In the genomic region with DNA sequence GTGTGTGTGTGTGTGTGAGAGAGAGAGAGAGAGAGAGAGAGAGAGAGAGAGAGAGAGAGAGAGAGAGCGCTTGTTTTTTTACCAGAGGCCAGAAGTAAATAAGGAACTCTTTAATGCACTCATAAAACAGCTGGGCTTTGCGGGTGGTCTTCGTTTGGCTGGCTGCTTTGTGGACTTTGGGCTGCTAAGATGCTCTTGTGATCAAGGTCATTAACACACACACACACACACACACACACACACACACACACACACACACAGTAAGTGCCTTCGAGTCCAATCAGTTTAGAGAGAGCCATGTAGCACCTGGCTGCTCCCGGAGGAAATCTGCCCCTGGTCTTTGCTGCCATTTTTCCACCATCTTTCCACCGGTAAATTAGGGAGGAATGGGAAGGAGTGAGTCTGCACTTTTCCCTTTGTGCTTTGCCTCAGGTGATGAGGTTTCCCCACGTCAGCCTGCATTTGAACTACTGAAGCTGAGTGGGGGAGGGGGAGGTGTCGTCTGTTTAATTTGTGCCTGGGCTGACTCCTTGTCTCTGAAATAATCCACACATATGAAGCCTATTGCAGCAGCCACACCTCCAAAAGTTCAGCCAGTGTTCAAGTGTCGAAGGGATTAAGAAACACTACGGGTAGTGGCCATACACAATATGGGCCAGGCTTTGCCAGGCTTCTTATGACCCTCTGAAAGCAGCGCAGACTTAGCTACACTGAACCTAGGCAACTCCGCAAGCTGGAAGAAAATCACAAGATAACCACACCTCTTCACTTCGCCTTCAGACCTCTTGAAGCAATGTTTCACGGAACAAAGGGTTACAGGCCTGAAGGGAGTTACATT, we compare ENCODE assay signal across 12 mouse cellular contexts. TPM values are rescaled to one million over a fixed set of nuclear protein-coding genes. Genes with fewer than 3 reads are reported as not detected.
DNase-seq lines count a peak whose midpoint lies in the region; ATAC-seq lines count a peak whose summit lies in the region.
"Had no signal": no experiment of that assay in that cellular context is flagged by ENCODE, and none has a peak within 500 bp of the region (broad histone marks: within the 10 kb centered on the region; RNA-seq: fewer than 3 reads in every experiment).

No protein-coding gene starts in this region.

- peak overlapping the region; percentile 59 for H3K27ac ChIP-seq in limb, embryonic 10.5 days
- H3K27ac ChIP-seq in neural tube, embryonic 15.5 days (replicated peaks), result no peak overlapping the region
- H3K27ac ChIP-seq: liver, embryonic 13.5 days had no signal

- no peak overlapping the region for H3K4me2 ChIP-seq in neural tube, embryonic 15.5 days
- H3K4me2 ChIP-seq: liver, embryonic 13.5 days had no signal

- 60% methylated on average over 11 of the region's 14 CpGs for WGBS in limb, embryonic 10.5 days
- 56% methylated on average over 14 of the region's 14 CpGs for WGBS in neural tube, embryonic 15.5 days

- no peaks in the 10 kb centered on the region for H3K27me3 ChIP-seq in limb, embryonic 10.5 days (ENCODE audit: low read depth, poor library complexity, severe bottlenecking)
- H3K27me3 ChIP-seq in neural tube, embryonic 15.5 days (replicated peaks), result no peaks in the 10 kb centered on the region
- H3K27me3 ChIP-seq: liver, embryonic 13.5 days; Patski had no signal

- ATAC-seq in neural tube, embryonic 15.5 days (ENCODE audit: low FRiP score), result peak; percentile 43; the same call in 1 of the 2 replicates
- no peak for ATAC-seq in cerebellum, adult (ENCODE audit: insufficient number of reproducible peaks, low FRiP score, low TSS enrichment)
- ATAC-seq: Patski had no signal

- H3K9ac ChIP-seq in neural tube, embryonic 15.5 days (replicated peaks), result no peak overlapping the region
- H3K9ac ChIP-seq: liver, embryonic 13.5 days had no signal

- no peaks in the 10 kb centered on the region for H3K36me3 ChIP-seq in limb, embryonic 10.5 days
- H3K36me3 ChIP-seq in neural tube, embryonic 15.5 days, result no peaks in the 10 kb centered on the region
- H3K36me3 ChIP-seq: liver, embryonic 13.5 days had no signal

- peak; percentile 21 for DNase-seq in embryo, embryonic 11 days
- DNase-seq in embryo, embryonic 9.5 days (ENCODE audit: extremely low spot score), result no peak
- DNase-seq in lung, adult 18-20 months, result peak; percentile 37 to 64
- no peak for DNase-seq in lung, postnatal 14 days
- peak; percentile 54 for DNase-seq in limb, embryonic 10.5 days (ENCODE audit: low spot score)
- DNase-seq in cerebellum, adult 9-10 months, result no peak
- DNase-seq: kidney, adult 9 months; liver, embryonic 13.5 days had no signal

- no peaks in the 10 kb centered on the region for H3K9me3 ChIP-seq in limb, embryonic 10.5 days (replicated peaks)
- no peaks in the 10 kb centered on the region for H3K9me3 ChIP-seq in neural tube, embryonic 15.5 days (replicated peaks)
- H3K9me3 ChIP-seq: liver, embryonic 13.5 days had no signal

- H3K4me3 ChIP-seq in limb, embryonic 10.5 days, result no peak overlapping the region
- H3K4me3 ChIP-seq in neural tube, embryonic 15.5 days (replicated peaks), result no peak overlapping the region
- H3K4me3 ChIP-seq: liver, embryonic 13.5 days had no signal

- H3K4me1 ChIP-seq in limb, embryonic 10.5 days, result peaks cover 28% of the 10 kb centered on the region
- H3K4me1 ChIP-seq in neural tube, embryonic 15.5 days, result peaks cover 27% of the 10 kb centered on the region

RNA-seq across cellular contexts. Expression of a gene that starts 16.7 kb away (rescaled TPM):
- polyA plus RNA-seq in limb, embryonic 10.5 days (2016; fragmentation: Nextera tagmentation; extraction: Ambion mirVana), result not detected in 2 replicates
- not detected in 2 replicates for polyA plus RNA-seq in neural tube, embryonic 15.5 days (2015; fragmentation: Nextera tagmentation; extraction: Ambion mirVana)
- polyA plus RNA-seq: liver, embryonic 13.5 days; neural tube, embryonic 11.5 days; Patski had no signal

Comparison
In these comparisons a context has a peak if more than half of its experiments do, and no peak if none do; other contexts are left out.
1. DNase-seq: peak in embryo, embryonic 11 days (single experiment), lung, adult 18-20 months (2 of 2) and limb, embryonic 10.5 days (single experiment); none in embryo, embryonic 9.5 days (single experiment), lung, postnatal 14 days (single experiment) and cerebellum, adult 9-10 months (single experiment).